In the genomic region with DNA sequence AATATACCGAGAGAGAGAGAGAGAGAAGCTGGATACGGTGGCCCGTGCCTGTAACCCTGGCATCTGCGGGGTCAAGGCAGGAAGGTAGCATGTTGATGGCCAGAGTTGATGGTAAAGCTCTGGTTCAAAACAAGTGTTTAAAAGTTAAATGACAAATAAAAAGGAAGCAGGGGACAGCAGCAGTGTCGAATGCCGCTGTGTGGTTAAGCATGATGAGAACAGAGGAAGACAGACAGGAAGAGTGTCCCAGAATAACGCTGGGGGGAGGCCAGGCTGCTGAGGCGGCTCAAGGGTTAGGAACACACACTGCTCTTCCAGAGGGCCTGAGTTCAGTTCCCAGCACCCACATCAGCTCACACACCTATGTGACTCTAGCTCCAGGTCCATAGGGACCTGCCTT, we compare ENCODE assay signal across 28 mouse cellular contexts. TPM values are rescaled to one million over a fixed set of nuclear protein-coding genes. Genes with fewer than 3 reads are reported as not detected.
DNase-seq lines count a peak whose midpoint lies in the region; ATAC-seq lines count a peak whose summit lies in the region.
"Had no signal": no experiment of that assay in that cellular context is flagged by ENCODE, and none has a peak within 500 bp of the region (broad histone marks: within the 10 kb centered on the region; RNA-seq: fewer than 3 reads in every experiment).

No protein-coding gene starts in this region.

- DNase-seq in 416B (ENCODE audit: low read depth): peak; percentile 43
- peak; percentile 38 to 43 for DNase-seq in B cell, adult 2 months
- peak; percentile 37 for DNase-seq in thymus, postnatal 25 days
- DNase-seq in right cerebral cortex, postnatal 14 days: no peak
- DNase-seq in hindbrain, embryonic 14.5 days (ENCODE audit: low spot score): no peak
- DNase-seq: adrenal gland, postnatal 36 days; cerebellum, adult 9-11 months; gastrocnemius, postnatal 14 days; heart, adult 2 months; kidney, adult 18-20 months; right cerebral cortex, postnatal 4 days had no signal

- WGBS in hindbrain, embryonic 14.5 days: 93% methylated on average over 8 of the region's 8 CpGs
- 80% methylated on average over 8 of the region's 8 CpGs for WGBS in heart, embryonic 11.5 days (ENCODE audit: insufficient replicate concordance)

- no peak overlapping the region for H3K9ac ChIP-seq in hindbrain, embryonic 14.5 days
- no peak overlapping the region for H3K9ac ChIP-seq in heart, embryonic 11.5 days (ENCODE audit: low read depth, low read length)
- H3K9ac ChIP-seq: hindbrain, embryonic 13.5 days; midbrain, embryonic 13.5 days; stomach, embryonic 15.5 days had no signal

- no peaks in the 10 kb centered on the region for H3K4me1 ChIP-seq in hindbrain, embryonic 14.5 days (replicated peaks; ENCODE audit: control insufficient read depth, insufficient read depth, low read length)
- H3K4me1 ChIP-seq in heart, embryonic 11.5 days (ENCODE audit: control insufficient read depth, insufficient read depth, low read length): no peaks in the 10 kb centered on the region
- H3K4me1 ChIP-seq: forebrain, embryonic 10.5 days; hindbrain, embryonic 13.5 days; midbrain, embryonic 13.5 days; stomach, embryonic 15.5 days had no signal

- H3K4me2 ChIP-seq in hindbrain, embryonic 14.5 days (replicated peaks): no peak overlapping the region
- no peak overlapping the region for H3K4me2 ChIP-seq in heart, embryonic 11.5 days
- H3K4me2 ChIP-seq: hindbrain, embryonic 13.5 days; midbrain, embryonic 13.5 days; stomach, embryonic 15.5 days had no signal

- no peak overlapping the region for H3K4me3 ChIP-seq in hindbrain, embryonic 14.5 days (replicated peaks; ENCODE audit: low read length)
- no peak overlapping the region for H3K4me3 ChIP-seq in heart, embryonic 11.5 days (ENCODE audit: low read depth, low read length)
- H3K4me3 ChIP-seq: forebrain, embryonic 10.5 days; heart, adult 2 months; hindbrain, embryonic 13.5 days; midbrain, embryonic 13.5 days; stomach, embryonic 15.5 days had no signal

- peak; percentile 60 for ATAC-seq in megakaryocyte progenitor cell, adult 5-6 weeks (replicated peaks; ENCODE audit: poor library complexity)
- ATAC-seq in hindbrain, embryonic 14.5 days (ENCODE audit: low FRiP score): no peak
- ATAC-seq in heart, embryonic 11.5 days (replicated peaks; ENCODE audit: insufficient number of reproducible peaks, low FRiP score, low TSS enrichment): no peak
- ATAC-seq: forebrain, embryonic 16.5 days; inflammation-experienced regulatory T-cells, adult 6 months; lung, postnatal 0 days; midbrain, embryonic 13.5 days had no signal

- H3K27ac ChIP-seq in hindbrain, embryonic 14.5 days: no peak overlapping the region
- H3K27ac ChIP-seq in heart, embryonic 11.5 days (ENCODE audit: low read depth, low read length): no peak overlapping the region
- H3K27ac ChIP-seq: forebrain, embryonic 10.5 days; heart, adult 2 months; hindbrain, embryonic 13.5 days; kidney, postnatal 0 days; macrophage; midbrain, embryonic 13.5 days; stomach, embryonic 15.5 days had no signal

- H3K9me3 ChIP-seq in hindbrain, embryonic 14.5 days (ENCODE audit: control insufficient read depth, low read length): no peaks in the 10 kb centered on the region
- H3K9me3 ChIP-seq in heart, embryonic 11.5 days (replicated peaks; ENCODE audit: control insufficient read depth, low read length): no peaks in the 10 kb centered on the region
- H3K9me3 ChIP-seq: forebrain, embryonic 10.5 days; hindbrain, embryonic 13.5 days; midbrain, embryonic 13.5 days; stomach, embryonic 15.5 days had no signal

- no peaks in the 10 kb centered on the region for H3K36me3 ChIP-seq in hindbrain, embryonic 14.5 days (replicated peaks; ENCODE audit: control insufficient read depth, insufficient read depth)
- H3K36me3 ChIP-seq in heart, embryonic 11.5 days (ENCODE audit: control insufficient read depth, insufficient read depth, low read length): no peaks in the 10 kb centered on the region
- H3K36me3 ChIP-seq: forebrain, embryonic 10.5 days; hindbrain, embryonic 13.5 days; midbrain, embryonic 13.5 days; stomach, embryonic 15.5 days had no signal

- no peaks in the 10 kb centered on the region for H3K27me3 ChIP-seq in hindbrain, embryonic 14.5 days (ENCODE audit: control insufficient read depth, insufficient read depth, low read length)
- no peaks in the 10 kb centered on the region for H3K27me3 ChIP-seq in heart, embryonic 11.5 days (ENCODE audit: control insufficient read depth, insufficient read depth, low read length)
- H3K27me3 ChIP-seq: hindbrain, embryonic 13.5 days; midbrain, embryonic 13.5 days; stomach, embryonic 15.5 days had no signal

RNA-seq across cellular contexts. Expression of gene 1700016K19Rik, which starts 7.2 kb away (rescaled TPM):
- total RNA-seq in megakaryocyte progenitor cell, adult 5-6 weeks (2015): not detected in 2 replicates
- total RNA-seq in megakaryocyte progenitor cell, adult 5-6 weeks (2017): not detected in 2 replicates
- 3.9 and 5.5 TPM in 2 replicates for polyA plus RNA-seq in hindbrain, embryonic 14.5 days (2014; fragmentation: Nextera tagmentation; extraction: Ambion mirVana)
- not detected in 2 replicates for polyA plus RNA-seq in heart, embryonic 11.5 days (2014; fragmentation: Nextera tagmentation; extraction: Ambion mirVana)
- total RNA-seq: adrenal gland, adult 18-20 months; adrenal gland, postnatal 36 days; gastrocnemius, postnatal 14 days; heart, adult 2 months; heart, postnatal 25 days; liver, adult 2 months; monocyte, adult 5-6 weeks had no signal
- polyA plus RNA-seq: liver, embryonic 16.5 days; macrophage; neural tube, embryonic 11.5 days had no signal

RNA-seq across cellular contexts. Expression of gene Rflnb, which starts 35.1 kb away (rescaled TPM):
- 14.7 and 19.3 TPM in 2 replicates for total RNA-seq in megakaryocyte progenitor cell, adult 5-6 weeks (2015)
- total RNA-seq in megakaryocyte progenitor cell, adult 5-6 weeks (2017): 20.9 and 21.4 TPM in 2 replicates
- 9.0 and 9.5 TPM in 2 replicates for polyA plus RNA-seq in hindbrain, embryonic 14.5 days (2014; fragmentation: Nextera tagmentation; extraction: Ambion mirVana)
- 8.3 and 9.0 TPM in 2 replicates for polyA plus RNA-seq in heart, embryonic 11.5 days (2014; fragmentation: Nextera tagmentation; extraction: Ambion mirVana)

RNA-seq across cellular contexts. Expression of gene Rph3al, which starts 54.3 kb away (rescaled TPM):
- 0.91 and 0.93 TPM in 2 replicates for total RNA-seq in megakaryocyte progenitor cell, adult 5-6 weeks (2015)
- 0.54 and 0.74 TPM in 2 replicates for total RNA-seq in megakaryocyte progenitor cell, adult 5-6 weeks (2017)
- polyA plus RNA-seq in hindbrain, embryonic 14.5 days (2014; fragmentation: Nextera tagmentation; extraction: Ambion mirVana): 2.9 and 3.3 TPM in 2 replicates
- polyA plus RNA-seq in heart, embryonic 11.5 days (2014; fragmentation: Nextera tagmentation; extraction: Ambion mirVana): 4.1 and 5.1 TPM in 2 replicates
- polyA plus RNA-seq: macrophage had no signal

Comparison
In these comparisons a context has a peak if more than half of its experiments do, and no peak if none do; other contexts are left out.
1. DNase-seq: peak in 416B (single experiment), B cell, adult 2 months (2 of 2) and thymus, postnatal 25 days (single experiment); none in right cerebral cortex, postnatal 14 days (single experiment) and hindbrain, embryonic 14.5 days (single experiment).